ENCODE assay signal across 9 mouse cellular contexts in genomic region chr2:59697123-59697522, GRCm38 (mm10).
DNase-seq lines count a peak whose midpoint lies in the region; ATAC-seq and TF ChIP-seq lines count a peak whose summit lies in the region.
"Had no signal": no experiment of that assay in that cellular context is flagged by ENCODE, and none has a peak within 500 bp of the region (broad histone marks: within the 10 kb centered on the region; RNA-seq: fewer than 3 reads in every experiment).

No protein-coding gene starts in this region.

- H3K9me3 ChIP-seq in forebrain, embryonic 10.5 days = no peaks in the 10 kb centered on the region
- no peaks in the 10 kb centered on the region for H3K9me3 ChIP-seq in forebrain, postnatal 0 days (ENCODE audit: low read length)
- no peaks in the 10 kb centered on the region for H3K9me3 ChIP-seq in stomach, embryonic 15.5 days
- H3K9me3 ChIP-seq: neural tube, embryonic 13.5 days had no signal

- no peak overlapping the region for H3K4me2 ChIP-seq in forebrain, postnatal 0 days (ENCODE audit: low read depth)
- H3K4me2 ChIP-seq in stomach, embryonic 15.5 days = no peak overlapping the region

- H3K9ac ChIP-seq in forebrain, postnatal 0 days = no peak overlapping the region
- H3K9ac ChIP-seq in stomach, embryonic 15.5 days = no peak overlapping the region

- H3K27ac ChIP-seq in forebrain, embryonic 10.5 days = peak overlapping the region; percentile 84
- H3K27ac ChIP-seq in forebrain, postnatal 0 days (ENCODE audit: low read depth, low read length) = no peak overlapping the region
- H3K27ac ChIP-seq in layer of hippocampus, adult 2 months = peak overlapping the region; percentile 69
- H3K27ac ChIP-seq in stomach, embryonic 15.5 days = peak overlapping the region; percentile 26

- no peak for ATAC-seq in forebrain, postnatal 0 days
- no peak for ATAC-seq in stomach, embryonic 15.5 days (ENCODE audit: insufficient read depth, low FRiP score, low read depth)

- TF ChIP-seq CTCF in forebrain, postnatal 0 days (IDR thresholded peaks at IDR 0.05; ENCODE audit: low read depth) = no peak
- no peak for TF ChIP-seq CTCF in layer of hippocampus, adult 2 months (conservative IDR thresholded peaks at IDR 0.05)

- DNase-seq in forebrain, embryonic 10.5 days (ENCODE audit: extremely low spot score, low spot score) = no peak
- no peak for DNase-seq in forebrain, postnatal 0 days
- no peak for DNase-seq in layer of hippocampus, adult 2 months (ENCODE audit: low spot score in 2 of 2)
- no peak for DNase-seq in layer of hippocampus, adult 9-11 months
- DNase-seq in kidney, adult 9 months = peak; percentile 93
- DNase-seq in thymus, postnatal 4 days = no peak
- no peak for DNase-seq in frontal cortex, postnatal 25 days (ENCODE audit: low spot score in 2 of 2)

- H3K4me3 ChIP-seq in forebrain, embryonic 10.5 days = no peak overlapping the region
- no peak overlapping the region for H3K4me3 ChIP-seq in forebrain, postnatal 0 days (ENCODE audit: low read depth, low read length)
- no peak overlapping the region for H3K4me3 ChIP-seq in layer of hippocampus, adult 2 months
- H3K4me3 ChIP-seq in stomach, embryonic 15.5 days (replicated peaks) = no peak overlapping the region

- no peaks in the 10 kb centered on the region for H3K27me3 ChIP-seq in forebrain, embryonic 10.5 days (ENCODE audit: poor library complexity, severe bottlenecking)
- H3K27me3 ChIP-seq in forebrain, postnatal 0 days (ENCODE audit: insufficient read depth, low read length) = no peaks in the 10 kb centered on the region
- no peaks in the 10 kb centered on the region for H3K27me3 ChIP-seq in stomach, embryonic 15.5 days (replicated peaks)
- H3K27me3 ChIP-seq: neural tube, embryonic 13.5 days had no signal

- WGBS in forebrain, embryonic 10.5 days = 69% methylated on average over 3 of the region's 3 CpGs
- WGBS in forebrain, postnatal 0 days = 72% methylated on average over 3 of the region's 3 CpGs
- 76% methylated on average over 3 of the region's 3 CpGs for WGBS in stomach, embryonic 15.5 days

- H3K36me3 ChIP-seq in forebrain, embryonic 10.5 days (replicated peaks) = peaks cover 8% of the 10 kb centered on the region; the same call in 1 of the 2 replicates
- no peaks in the 10 kb centered on the region for H3K36me3 ChIP-seq in forebrain, postnatal 0 days (ENCODE audit: insufficient read depth)
- no peaks in the 10 kb centered on the region for H3K36me3 ChIP-seq in stomach, embryonic 15.5 days
- H3K36me3 ChIP-seq: neural tube, embryonic 13.5 days had no signal

- peaks cover 48% of the 10 kb centered on the region for H3K4me1 ChIP-seq in forebrain, embryonic 10.5 days
- H3K4me1 ChIP-seq in forebrain, postnatal 0 days (ENCODE audit: insufficient read depth) = peaks cover 13% of the 10 kb centered on the region; the same call in 1 of the 2 replicates
- H3K4me1 ChIP-seq in stomach, embryonic 15.5 days = 0 out of 2 replicates have a peak, but pooled peaks cover 10% of the 10 kb centered on the region
